Mouse (Mus musculus): ENCODE results near the gene Gm10842. TPM values are rescaled to one million over a fixed set of nuclear protein-coding genes. Genes with fewer than 3 reads are reported as not detected.

Gm10842 gene
- polyA plus RNA-seq, 1 experiment: not detected

DNA sequence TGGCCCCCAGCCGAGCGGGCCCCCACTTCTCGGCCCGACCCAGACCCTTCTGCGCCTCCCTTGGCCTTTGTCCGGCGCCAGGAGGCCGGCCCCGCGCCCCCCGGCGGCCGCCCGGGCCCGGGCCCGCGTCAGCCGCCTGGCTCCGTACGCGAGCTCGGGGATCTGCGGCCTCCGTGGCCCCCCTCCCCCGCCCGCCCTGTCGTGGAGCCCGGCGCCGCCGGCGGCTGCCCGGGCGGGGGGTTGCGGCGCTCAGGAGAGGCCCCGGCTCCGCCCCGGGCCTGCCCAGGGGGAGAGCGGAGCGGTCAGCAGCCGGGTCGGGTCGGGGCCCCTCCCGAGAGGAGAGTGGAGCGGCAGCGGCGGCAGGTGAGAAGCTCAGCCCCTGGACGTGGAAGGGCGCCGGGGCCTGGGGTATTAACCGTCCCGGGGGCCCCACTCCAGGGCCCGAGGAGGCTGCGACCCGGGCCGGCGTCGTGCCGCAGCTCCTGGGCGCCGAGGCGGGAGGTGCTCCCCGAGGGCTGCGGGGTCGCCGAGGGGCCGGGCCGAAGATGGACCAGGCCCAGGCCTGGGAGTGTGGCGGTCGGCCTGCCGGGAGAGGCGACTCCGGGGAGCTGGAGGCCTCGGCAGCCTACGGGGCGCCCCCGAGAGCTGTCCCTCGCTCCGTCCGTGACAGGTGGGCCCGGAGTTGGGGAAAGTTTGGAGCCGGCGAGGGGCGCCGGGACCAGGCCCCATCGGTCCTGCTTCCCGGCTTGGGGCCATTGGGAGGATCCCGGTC is 35.2 kb downstream of the Gm10842 start:
- no peak for TF ChIP-seq CTCF (conservative IDR thresholded peaks at IDR 0.05; ENCODE audit: insufficient read depth, insufficient read length, low read depth, low read length)
- TF ChIP-seq POLR2A (IDR thresholded peaks at IDR 0.05; ENCODE audit: low read depth, low read length): no peak
- 2% methylated on average over 84 of the region's 89 CpGs for WGBS
- DNase-seq: no peak
- Histone ChIP-seq H3K4me1 (ENCODE audit: control insufficient read depth, insufficient read depth, low read length) (peaks cover 21% of the 10 kb centered on the region), H3K36me3 (ENCODE audit: control insufficient read depth, insufficient read depth, low read length) (peaks cover 3% of the 10 kb centered on the region), H3K4me3 (ENCODE audit: insufficient read depth, low read depth, low read length) (peak overlapping the region; percentile 97), H3K27me3 (replicated peaks; ENCODE audit: control insufficient read depth, insufficient read depth, low read length) (no peaks in the 10 kb centered on the region), H3K27ac (ENCODE audit: insufficient read depth, low read depth, low read length) (peak overlapping the region; percentile 97)

DNA sequence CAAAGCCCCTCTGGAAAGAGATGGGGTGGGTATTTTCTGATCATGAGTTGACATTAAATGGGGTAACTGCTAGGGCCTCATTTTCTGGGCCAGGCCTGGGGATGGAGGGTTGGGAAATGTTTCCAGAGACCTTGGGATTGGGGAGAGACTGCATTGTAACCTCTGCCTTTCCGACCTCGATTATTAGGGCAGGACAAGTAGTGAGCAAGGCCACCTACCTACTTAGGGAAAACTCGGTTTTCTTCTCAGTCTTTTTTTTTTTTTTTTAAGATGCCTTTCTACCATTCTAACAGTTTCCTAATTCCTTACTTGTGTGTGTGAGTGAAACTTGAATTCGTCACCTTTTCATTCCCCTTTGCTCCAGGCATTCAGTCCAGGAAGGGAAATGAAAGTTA is 35.8 kb downstream of the Gm10842 start:
- Histone ChIP-seq H3K27ac (ENCODE audit: insufficient read depth, low read depth, low read length) (peak overlapping the region; percentile 97), H3K4me1 (ENCODE audit: control insufficient read depth, insufficient read depth, low read length) (peaks cover 21% of the 10 kb centered on the region), H3K27me3 (replicated peaks; ENCODE audit: control insufficient read depth, insufficient read depth, low read length) (no peaks in the 10 kb centered on the region), H3K4me3 (ENCODE audit: insufficient read depth, low read depth, low read length) (peak overlapping the region; percentile 97), H3K36me3 (ENCODE audit: control insufficient read depth, insufficient read depth, low read length) (peaks cover 3% of the 10 kb centered on the region)
- WGBS: under 1% methylated on average over 4 of the region's 4 CpGs
- peak; percentile 44 for DNase-seq
- TF ChIP-seq POLR2A (IDR thresholded peaks at IDR 0.05; ENCODE audit: low read depth, low read length): no peak
- no peak for TF ChIP-seq CTCF (conservative IDR thresholded peaks at IDR 0.05; ENCODE audit: insufficient read depth, insufficient read length, low read depth, low read length)

DNA sequence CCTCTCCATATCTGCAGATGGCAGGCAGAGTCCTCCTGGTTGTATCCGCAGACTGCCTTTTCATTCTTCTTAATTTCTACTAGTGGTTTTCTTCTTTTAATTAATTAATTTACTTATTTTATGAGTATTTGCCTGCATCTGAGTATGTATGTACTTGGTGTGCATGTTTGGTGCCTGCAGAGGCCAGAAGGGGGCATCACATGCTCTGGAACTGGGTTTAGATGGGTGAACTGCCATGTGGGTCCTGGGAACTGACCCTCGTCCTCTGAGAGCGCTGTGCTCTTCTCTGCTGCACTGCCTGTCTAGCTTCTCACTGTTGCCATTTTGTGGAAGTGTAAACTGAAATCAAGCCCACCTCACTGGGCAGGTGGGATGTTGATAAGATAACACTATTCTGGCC is 38.0 kb downstream of the Gm10842 start:
- H3K4me1 ChIP-seq (ENCODE audit: control insufficient read depth, insufficient read depth, low read length): peaks cover 11% of the 10 kb centered on the region; the same call in 1 of the 2 replicates
- DNase-seq: no peak
- TF ChIP-seq POLR2A (IDR thresholded peaks at IDR 0.05; ENCODE audit: low read depth, low read length): no peak
- TF ChIP-seq CTCF (conservative IDR thresholded peaks at IDR 0.05; ENCODE audit: insufficient read depth, insufficient read length, low read depth, low read length): peak; percentile 36
- no peak overlapping the region for H3K27ac ChIP-seq (ENCODE audit: insufficient read depth, low read depth, low read length)
- 77% methylated on average over 3 of the region's 3 CpGs for WGBS
- H3K4me3 ChIP-seq (ENCODE audit: insufficient read depth, low read depth, low read length): no peak overlapping the region
- no peaks in the 10 kb centered on the region for H3K27me3 ChIP-seq (replicated peaks; ENCODE audit: control insufficient read depth, insufficient read depth, low read length)
- H3K36me3 ChIP-seq (ENCODE audit: control insufficient read depth, insufficient read depth, low read length): peaks cover 3% of the 10 kb centered on the region

DNA sequence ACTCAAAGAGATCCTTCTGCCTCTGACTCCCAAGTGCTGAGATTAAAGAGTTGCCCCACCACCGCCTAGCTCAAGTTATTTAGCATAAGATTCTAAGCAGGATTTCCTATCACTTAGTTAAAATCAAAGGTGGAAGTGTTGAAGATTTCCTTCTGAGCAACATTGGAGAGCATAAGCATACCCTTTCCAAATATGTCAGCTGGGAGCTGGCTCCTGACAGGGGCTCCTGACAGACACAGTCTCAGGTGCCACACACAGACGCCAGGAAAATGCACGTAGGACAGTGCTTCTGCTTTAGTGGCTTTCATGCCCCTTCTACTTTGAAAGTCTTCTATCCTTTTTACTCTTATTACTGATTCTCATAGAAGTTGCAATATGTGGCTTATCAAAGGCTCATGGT is 45.5 kb downstream of the Gm10842 start:
- WGBS: 92% methylated on average over 3 of the region's 3 CpGs
- H3K4me3 ChIP-seq (ENCODE audit: insufficient read depth, low read depth, low read length): no peak overlapping the region
- no peaks in the 10 kb centered on the region for H3K27me3 ChIP-seq (replicated peaks; ENCODE audit: control insufficient read depth, insufficient read depth, low read length)
- TF ChIP-seq CTCF (conservative IDR thresholded peaks at IDR 0.05; ENCODE audit: insufficient read depth, insufficient read length, low read depth, low read length) (no peak), POLR2A (IDR thresholded peaks at IDR 0.05; ENCODE audit: low read depth, low read length) (no peak)
- H3K27ac ChIP-seq (ENCODE audit: insufficient read depth, low read depth, low read length): no peak overlapping the region
- no peak for DNase-seq
- H3K4me1 ChIP-seq (ENCODE audit: control insufficient read depth, insufficient read depth, low read length): peaks cover 2% of the 10 kb centered on the region; the same call in 1 of the 2 replicates
- H3K36me3 ChIP-seq (ENCODE audit: control insufficient read depth, insufficient read depth, low read length): no peaks in the 10 kb centered on the region; the same call in 1 of the 2 replicates

Other genes starting within 250 kb of the Gm10842 start
- gene Efcab3, start 83.3 kb upstream of the Gm10842 start, polyA plus RNA-seq (2012; rRNA removed): 0.15 TPM in 1 of 2 replicates, not detected in the other
- gene Mettl2, start 20.5 kb upstream of the Gm10842 start, polyA plus RNA-seq (2012; rRNA removed): 9.5 and 9.7 TPM in 2 replicates
- 15.1 and 15.4 TPM in 2 replicates for gene Tlk2, start 31.9 kb downstream of the Gm10842 start, polyA plus RNA-seq (2012; rRNA removed)
- 23.7 and 28.3 TPM in 2 replicates for gene Mrc2, start 145.8 kb downstream of the Gm10842 start, polyA plus RNA-seq (2012; rRNA removed)

All from kidney, adult 2 months (tissue).